Mouse (Mus musculus): ENCODE results near the gene Gm7694. TPM values are rescaled to one million over a fixed set of nuclear protein-coding genes. Genes with fewer than 3 reads are reported as not detected.

The Gm7694 gene
- polyA plus RNA-seq, 1 experiment from 2014 or later = 4.8 TPM

- Histone ChIP-seq H3K4me3 (ENCODE audit: low read depth, low read length) (no peak overlapping the region), H3K4me1 (ENCODE audit: control insufficient read depth, insufficient read depth, low read length) (no peaks in the 10 kb centered on the region), H3K4me2 (no peak overlapping the region), H3K9me3 (replicated peaks; ENCODE audit: control insufficient read depth, low read length) (no peaks in the 10 kb centered on the region), H3K27ac (ENCODE audit: low read depth, low read length) (no peak overlapping the region), H3K36me3 (ENCODE audit: control insufficient read depth, insufficient read depth, low read length) (no peaks in the 10 kb centered on the region), H3K9ac (ENCODE audit: low read depth, low read length) (no peak overlapping the region), H3K27me3 (ENCODE audit: control insufficient read depth, insufficient read depth, low read length) (no peaks in the 10 kb centered on the region)
- ATAC-seq (replicated peaks; ENCODE audit: insufficient number of reproducible peaks, low FRiP score, low TSS enrichment) = no peak
- 83% methylated on average over 4 of the region's 4 CpGs for WGBS (ENCODE audit: insufficient replicate concordance)
These were observed 19.1 kb upstream of the Gm7694 start for GRCm38 (mm10) chr1:170325277-170325676.

GRCm38 (mm10) chr1:170324312-170324711 lies 18.2 kb upstream of the Gm7694 start:
- Histone ChIP-seq H3K27me3 (ENCODE audit: control insufficient read depth, insufficient read depth, low read length) (no peaks in the 10 kb centered on the region), H3K36me3 (ENCODE audit: control insufficient read depth, insufficient read depth, low read length) (no peaks in the 10 kb centered on the region), H3K4me3 (ENCODE audit: low read depth, low read length) (no peak overlapping the region), H3K4me1 (ENCODE audit: control insufficient read depth, insufficient read depth, low read length) (no peaks in the 10 kb centered on the region), H3K4me2 (no peak overlapping the region), H3K27ac (ENCODE audit: low read depth, low read length) (no peak overlapping the region), H3K9ac (ENCODE audit: low read depth, low read length) (no peak overlapping the region), H3K9me3 (replicated peaks; ENCODE audit: control insufficient read depth, low read length) (no peaks in the 10 kb centered on the region)
- ATAC-seq (replicated peaks; ENCODE audit: insufficient number of reproducible peaks, low FRiP score, low TSS enrichment) = no peak
- WGBS (ENCODE audit: insufficient replicate concordance) = 89% methylated on average over 1 of the region's 1 CpGs

GRCm38 (mm10) chr1:170323001-170323400 lies 16.9 kb upstream of the Gm7694 start:
- H3K27ac ChIP-seq (ENCODE audit: low read depth, low read length) = no peak overlapping the region
- no peaks in the 10 kb centered on the region for H3K4me1 ChIP-seq (ENCODE audit: control insufficient read depth, insufficient read depth, low read length)
- no peaks in the 10 kb centered on the region for H3K27me3 ChIP-seq (ENCODE audit: control insufficient read depth, insufficient read depth, low read length)
- no peaks in the 10 kb centered on the region for H3K9me3 ChIP-seq (replicated peaks; ENCODE audit: control insufficient read depth, low read length)
- H3K36me3 ChIP-seq (ENCODE audit: control insufficient read depth, insufficient read depth, low read length) = no peaks in the 10 kb centered on the region; the same call in 1 of the 2 replicates
- H3K4me3 ChIP-seq (ENCODE audit: low read depth, low read length) = no peak overlapping the region
- no peak for ATAC-seq (replicated peaks; ENCODE audit: insufficient number of reproducible peaks, low FRiP score, low TSS enrichment)
- H3K9ac ChIP-seq (ENCODE audit: low read depth, low read length) = no peak overlapping the region
- WGBS (ENCODE audit: insufficient replicate concordance) = 87% methylated on average over 10 of the region's 10 CpGs
- no peak overlapping the region for H3K4me2 ChIP-seq

- H3K4me3 ChIP-seq (ENCODE audit: low read depth, low read length) = no peak overlapping the region
- H3K36me3 ChIP-seq (ENCODE audit: control insufficient read depth, insufficient read depth, low read length) = no peaks in the 10 kb centered on the region; the same call in 1 of the 2 replicates
- no peaks in the 10 kb centered on the region for H3K9me3 ChIP-seq (replicated peaks; ENCODE audit: control insufficient read depth, low read length)
- no peak overlapping the region for H3K9ac ChIP-seq (ENCODE audit: low read depth, low read length)
- no peaks in the 10 kb centered on the region for H3K27me3 ChIP-seq (ENCODE audit: control insufficient read depth, insufficient read depth, low read length)
- ATAC-seq (replicated peaks; ENCODE audit: insufficient number of reproducible peaks, low FRiP score, low TSS enrichment) = no peak
- H3K4me2 ChIP-seq = no peak overlapping the region
- 82% methylated on average over 2 of the region's 2 CpGs for WGBS (ENCODE audit: insufficient replicate concordance)
- no peaks in the 10 kb centered on the region for H3K4me1 ChIP-seq (ENCODE audit: control insufficient read depth, insufficient read depth, low read length)
- no peak overlapping the region for H3K27ac ChIP-seq (ENCODE audit: low read depth, low read length)
These were observed 15.9 kb upstream of the Gm7694 start for GRCm38 (mm10) chr1:170322046-170322445.

- no peak overlapping the region for H3K4me3 ChIP-seq (ENCODE audit: low read depth, low read length)
- no peak for ATAC-seq (replicated peaks; ENCODE audit: insufficient number of reproducible peaks, low FRiP score, low TSS enrichment)
- no peaks in the 10 kb centered on the region for H3K27me3 ChIP-seq (ENCODE audit: control insufficient read depth, insufficient read depth, low read length)
These were observed 5.3 kb upstream of the Gm7694 start for GRCm38 (mm10) chr1:170311431-170311830.

GRCm38 (mm10) chr1:170308503-170308902 lies 2.4 kb upstream of the Gm7694 start, which contains the start of gene Spata46:
TSS of gene Spata46 (plus strand) at chr1:170308803.
- Histone ChIP-seq H3K9me3 (replicated peaks; ENCODE audit: control insufficient read depth, low read length) (no peaks in the 10 kb centered on the region), H3K4me3 (ENCODE audit: low read depth, low read length) (no peak within 1 kb of the TSS), H3K36me3 (ENCODE audit: control insufficient read depth, insufficient read depth, low read length) (no peaks in the 10 kb centered on the region), H3K4me2 (no peak within 1 kb of the TSS), H3K9ac (ENCODE audit: low read depth, low read length) (no peak within 1 kb of the TSS), H3K4me1 (ENCODE audit: control insufficient read depth, insufficient read depth, low read length) (no peaks in the 10 kb centered on the region), H3K27ac (ENCODE audit: low read depth, low read length) (no peak within 1 kb of the TSS), H3K27me3 (ENCODE audit: control insufficient read depth, insufficient read depth, low read length) (no peaks in the 10 kb centered on the region)
- 88% methylated on average over 4 of the region's 4 CpGs for WGBS (ENCODE audit: insufficient replicate concordance)
- no peak for ATAC-seq (replicated peaks; ENCODE audit: insufficient number of reproducible peaks, low FRiP score, low TSS enrichment)

More at GRCm38 (mm10) chr1:170311431-170311830, 5.3 kb upstream of the Gm7694 start:
- Histone ChIP-seq H3K27ac (ENCODE audit: low read depth, low read length) (no peak overlapping the region), H3K4me1 (ENCODE audit: control insufficient read depth, insufficient read depth, low read length) (no peaks in the 10 kb centered on the region), H3K36me3 (ENCODE audit: control insufficient read depth, insufficient read depth, low read length) (no peaks in the 10 kb centered on the region), H3K9ac (ENCODE audit: low read depth, low read length) (no peak overlapping the region), H3K9me3 (replicated peaks; ENCODE audit: control insufficient read depth, low read length) (no peaks in the 10 kb centered on the region), H3K4me2 (no peak overlapping the region)
- WGBS (ENCODE audit: insufficient replicate concordance) = 76% methylated on average over 6 of the region's 6 CpGs

- Histone ChIP-seq H3K36me3 (ENCODE audit: control insufficient read depth, insufficient read depth, low read length) (0 out of 2 replicates have a peak, but pooled peaks cover 2% of the 10 kb centered on the region), H3K9ac (ENCODE audit: low read depth, low read length) (no peak overlapping the region), H3K9me3 (replicated peaks; ENCODE audit: control insufficient read depth, low read length) (no peaks in the 10 kb centered on the region), H3K27ac (ENCODE audit: low read depth, low read length) (no peak overlapping the region), H3K4me1 (ENCODE audit: control insufficient read depth, insufficient read depth, low read length) (no peaks in the 10 kb centered on the region), H3K4me2 (no peak overlapping the region), H3K27me3 (ENCODE audit: control insufficient read depth, insufficient read depth, low read length) (no peaks in the 10 kb centered on the region), H3K4me3 (ENCODE audit: low read depth, low read length) (no peak overlapping the region)
- no peak for ATAC-seq (replicated peaks; ENCODE audit: insufficient number of reproducible peaks, low FRiP score, low TSS enrichment)
- WGBS (ENCODE audit: insufficient replicate concordance) = 83% methylated on average over 10 of the region's 10 CpGs
These were observed 1.1 kb downstream of the Gm7694 start for GRCm38 (mm10) chr1:170305002-170305401.

GRCm38 (mm10) chr1:170303103-170303502 lies 3.0 kb downstream of the Gm7694 start:
- Histone ChIP-seq H3K27ac (ENCODE audit: low read depth, low read length) (no peak overlapping the region), H3K4me3 (ENCODE audit: low read depth, low read length) (no peak overlapping the region), H3K9me3 (replicated peaks; ENCODE audit: control insufficient read depth, low read length) (no peaks in the 10 kb centered on the region), H3K27me3 (ENCODE audit: control insufficient read depth, insufficient read depth, low read length) (no peaks in the 10 kb centered on the region), H3K9ac (ENCODE audit: low read depth, low read length) (no peak overlapping the region), H3K4me2 (no peak overlapping the region), H3K36me3 (ENCODE audit: control insufficient read depth, insufficient read depth, low read length) (0 out of 2 replicates have a peak, but pooled peaks cover 2% of the 10 kb centered on the region), H3K4me1 (ENCODE audit: control insufficient read depth, insufficient read depth, low read length) (no peaks in the 10 kb centered on the region)
- ATAC-seq (replicated peaks; ENCODE audit: insufficient number of reproducible peaks, low FRiP score, low TSS enrichment) = no peak
- WGBS (ENCODE audit: insufficient replicate concordance) = 70% methylated on average over 6 of the region's 6 CpGs

GRCm38 (mm10) chr1:170302456-170302855 lies 3.7 kb downstream of the Gm7694 start:
- no peak for ATAC-seq (replicated peaks; ENCODE audit: insufficient number of reproducible peaks, low FRiP score, low TSS enrichment)
- no peaks in the 10 kb centered on the region for H3K9me3 ChIP-seq (replicated peaks; ENCODE audit: control insufficient read depth, low read length)
- WGBS (ENCODE audit: insufficient replicate concordance) = 78% methylated on average over 6 of the region's 6 CpGs

More at GRCm38 (mm10) chr1:170302456-170302855, 3.7 kb downstream of the Gm7694 start:
- Histone ChIP-seq H3K27ac (ENCODE audit: low read depth, low read length) (no peak overlapping the region), H3K9ac (ENCODE audit: low read depth, low read length) (no peak overlapping the region), H3K4me2 (no peak overlapping the region), H3K4me3 (ENCODE audit: low read depth, low read length) (no peak overlapping the region), H3K4me1 (ENCODE audit: control insufficient read depth, insufficient read depth, low read length) (no peaks in the 10 kb centered on the region), H3K27me3 (ENCODE audit: control insufficient read depth, insufficient read depth, low read length) (no peaks in the 10 kb centered on the region), H3K36me3 (ENCODE audit: control insufficient read depth, insufficient read depth, low read length) (0 out of 2 replicates have a peak, but pooled peaks cover 2% of the 10 kb centered on the region)

All from heart, embryonic 11.5 days (tissue).